8 mouse cellular contexts compared by ENCODE assay signal in genomic region chr2:170128461-170129247, GRCm38 (mm10). TPM values are rescaled to one million over a fixed set of nuclear protein-coding genes. Genes with fewer than 3 reads are reported as not detected.
DNase-seq lines count a peak whose midpoint lies in the region; TF ChIP-seq lines count a peak whose summit lies in the region.

No protein-coding gene starts in this region.

- no peaks in the 10 kb centered on the region for H3K27me3 ChIP-seq in liver, adult 2 months (ENCODE audit: control insufficient read depth, insufficient read depth, low read length)

- 41% methylated on average over 7 of the region's 7 CpGs for WGBS in liver, adult 2 months

- H3K79me2 ChIP-seq in liver, adult 2 months (ENCODE audit: control insufficient read depth, insufficient read depth, low read length) = peaks cover 37% of the 10 kb centered on the region; the same call in 1 of the 2 replicates

- peak; percentile 19 for DNase-seq in gastrocnemius, adult 2 months
- DNase-seq in gastrocnemius, postnatal 4 days (ENCODE audit: low spot score in 2 of 2) = no peak
- peak; percentile 43 for DNase-seq in thymus, postnatal 4 days
- DNase-seq in thymus, postnatal 0 days (ENCODE audit: low spot score) = no peak
- DNase-seq in liver, adult 2 months (ENCODE audit: extremely low read depth, low read depth, low spot score) = no peak
- DNase-seq in MN1 (ENCODE audit: low spot score) = no peak
- no peak for DNase-seq in adrenal gland, postnatal 4 days (ENCODE audit: low spot score in 2 of 2)
- no peak for DNase-seq in layer of hippocampus, postnatal 36 days

- peaks cover 20% of the 10 kb centered on the region for H3K4me1 ChIP-seq in liver, adult 2 months (ENCODE audit: control insufficient read depth, insufficient read depth, low read length)

- TF ChIP-seq CTCF in gastrocnemius, adult 2 months (IDR thresholded peaks at IDR 0.05) = no peak
- no peak for TF ChIP-seq CTCF in liver, adult 2 months (IDR thresholded peaks at IDR 0.05; ENCODE audit: low read depth, low read length)

- no peaks in the 10 kb centered on the region for H3K36me3 ChIP-seq in liver, adult 2 months (ENCODE audit: control insufficient read depth, insufficient read depth, low read length)

- H3K4me3 ChIP-seq in gastrocnemius, adult 2 months = peak overlapping the region; percentile 95
- no peak overlapping the region for H3K4me3 ChIP-seq in liver, adult 2 months (ENCODE audit: insufficient read depth, low read depth, low read length)

- 0 out of 2 replicates have a peak overlapping the region, but pooled peaks have one; percentile 21 for H3K9ac ChIP-seq in liver, adult 2 months (ENCODE audit: low read depth, low read length)

- no peak for TF ChIP-seq POLR2A in liver, adult 2 months (IDR thresholded peaks at IDR 0.05; ENCODE audit: extremely low read depth, insufficient read depth, low read length)

- intact Hi-C loops in gastrocnemius, adult 2 months (cut with DNase I) = no loop called here

- H3K27ac ChIP-seq in gastrocnemius, adult 2 months = peak overlapping the region; percentile 93
- peak overlapping the region; percentile 7; the same call in 1 of the 2 replicates for H3K27ac ChIP-seq in liver, adult 2 months (replicated peaks; ENCODE audit: insufficient read depth, low read depth, low read length)

RNA-seq across cellular contexts. Expression of gene Zfp217, which starts 19.2 kb away (rescaled TPM):
- total RNA-seq in gastrocnemius, adult 2 months (2021) = 1 to 10 TPM; 5.6 to 8.1 TPM
- total RNA-seq in gastrocnemius, postnatal 4 days (2021) = 10 to 100 TPM; 14.1 to 15.1 TPM
- 5.8 and 6.9 TPM in 2 replicates for polyA plus RNA-seq in thymus, postnatal 0 days (2015; fragmentation: Nextera tagmentation; extraction: Ambion mirVana)
- 4.2 and 5.6 TPM in 2 replicates for total RNA-seq in liver, adult 2 months (2014; rRNA removed)
- polyA plus RNA-seq in liver, adult 2 months (2012; rRNA removed) = 2.4 and 2.9 TPM in 2 replicates
- total RNA-seq in adrenal gland, postnatal 4 days (2021) = 10 to 100 TPM; 34.9 to 37.9 TPM
- total RNA-seq in layer of hippocampus, postnatal 36 days (2021) = 1 to 10 TPM; 2.3 to 2.5 TPM

Comparison
In these comparisons a context has a peak if more than half of its experiments do, and no peak if none do; other contexts are left out.
1. DNase-seq: peak in gastrocnemius, adult 2 months (single experiment) and thymus, postnatal 4 days (single experiment); none in gastrocnemius, postnatal 4 days (0 of 2), thymus, postnatal 0 days (single experiment), liver, adult 2 months (single experiment), MN1 (single experiment), adrenal gland, postnatal 4 days (0 of 2) and layer of hippocampus, postnatal 36 days (0 of 2).